Mouse (Mus musculus): ENCODE measurements around the gene Nob1. TPM values are rescaled to one million over a fixed set of nuclear protein-coding genes. Genes with fewer than 3 reads are reported as not detected.

Nob1 gene
- polyA plus RNA-seq, 1 experiment: 11.7 TPM

GRCm38 (mm10) chr8:107462423-107462822, 37.6 kb upstream of the Nob1 start:
- Histone ChIP-seq H3K27ac (ENCODE audit: insufficient read depth, low read depth, low read length) (peak overlapping the region; percentile 28; the same call in 1 of the 2 replicates), H3K4me3 (ENCODE audit: low read depth, low read length) (no peak overlapping the region), H3K4me1 (ENCODE audit: control insufficient read depth, insufficient read depth, insufficient read length, low read length) (peaks cover 7% of the 10 kb centered on the region), H3K36me3 (ENCODE audit: control insufficient read depth, insufficient read depth, low read length) (peaks cover 53% of the 10 kb centered on the region), H3K27me3 (ENCODE audit: control insufficient read depth, insufficient read depth, low read length) (no peaks in the 10 kb centered on the region)
- no peak for TF ChIP-seq CTCF (IDR thresholded peaks at IDR 0.05; ENCODE audit: extremely low read depth, insufficient read length, insufficient replicate concordance, low read depth, low read length)
- 27% methylated on average over 5 of the region's 5 CpGs for WGBS

- no peak overlapping the region for H3K27ac ChIP-seq (ENCODE audit: insufficient read depth, low read depth, low read length)
- TF ChIP-seq CTCF (IDR thresholded peaks at IDR 0.05; ENCODE audit: extremely low read depth, insufficient read length, insufficient replicate concordance, low read depth, low read length): no peak
- no peak for TF ChIP-seq POLR2A (IDR thresholded peaks at IDR 0.05; ENCODE audit: low read depth, low read length)
- H3K4me1 ChIP-seq (ENCODE audit: control insufficient read depth, insufficient read depth, insufficient read length, low read length): peaks cover 7% of the 10 kb centered on the region
- 91% methylated on average over 6 of the region's 6 CpGs for WGBS
- H3K36me3 ChIP-seq (ENCODE audit: control insufficient read depth, insufficient read depth, low read length): peaks cover 44% of the 10 kb centered on the region
- no peaks in the 10 kb centered on the region for H3K27me3 ChIP-seq (ENCODE audit: control insufficient read depth, insufficient read depth, low read length)
- no peak overlapping the region for H3K4me3 ChIP-seq (ENCODE audit: low read depth, low read length)
Measured at GRCm38 (mm10) chr8:107458281-107458680, 33.4 kb upstream of the Nob1 start.

- no peak overlapping the region for H3K4me3 ChIP-seq (ENCODE audit: low read depth, low read length)
- TF ChIP-seq CTCF (IDR thresholded peaks at IDR 0.05; ENCODE audit: extremely low read depth, insufficient read length, insufficient replicate concordance, low read depth, low read length) (no peak), POLR2A (IDR thresholded peaks at IDR 0.05; ENCODE audit: low read depth, low read length) (no peak)
- peaks cover 40% of the 10 kb centered on the region for H3K36me3 ChIP-seq (ENCODE audit: control insufficient read depth, insufficient read depth, low read length)
- WGBS: 86% methylated on average over 4 of the region's 4 CpGs
- no peak overlapping the region for H3K27ac ChIP-seq (ENCODE audit: insufficient read depth, low read depth, low read length)
- no peaks in the 10 kb centered on the region for H3K27me3 ChIP-seq (ENCODE audit: control insufficient read depth, insufficient read depth, low read length)
- peaks cover 3% of the 10 kb centered on the region for H3K4me1 ChIP-seq (ENCODE audit: control insufficient read depth, insufficient read depth, insufficient read length, low read length)
Measured at GRCm38 (mm10) chr8:107457725-107458124, 32.9 kb upstream of the Nob1 start.

GRCm38 (mm10) chr8:107455268-107455667, 30.4 kb upstream of the Nob1 start:
- Histone ChIP-seq H3K27ac (ENCODE audit: insufficient read depth, low read depth, low read length) (no peak overlapping the region), H3K27me3 (ENCODE audit: control insufficient read depth, insufficient read depth, low read length) (no peaks in the 10 kb centered on the region), H3K4me1 (ENCODE audit: control insufficient read depth, insufficient read depth, insufficient read length, low read length) (no peaks in the 10 kb centered on the region), H3K4me3 (ENCODE audit: low read depth, low read length) (no peak overlapping the region), H3K36me3 (ENCODE audit: control insufficient read depth, insufficient read depth, low read length) (peaks cover 27% of the 10 kb centered on the region)
- WGBS: 8% methylated on average over 3 of the region's 3 CpGs
- TF ChIP-seq CTCF (IDR thresholded peaks at IDR 0.05; ENCODE audit: extremely low read depth, insufficient read length, insufficient replicate concordance, low read depth, low read length) (no peak), POLR2A (IDR thresholded peaks at IDR 0.05; ENCODE audit: low read depth, low read length) (no peak)

- peaks cover 15% of the 10 kb centered on the region for H3K36me3 ChIP-seq (ENCODE audit: control insufficient read depth, insufficient read depth, low read length)
- H3K27me3 ChIP-seq (ENCODE audit: control insufficient read depth, insufficient read depth, low read length): no peaks in the 10 kb centered on the region
- 96% methylated on average over 11 of the region's 11 CpGs for WGBS
- H3K4me1 ChIP-seq (ENCODE audit: control insufficient read depth, insufficient read depth, insufficient read length, low read length): peaks cover 12% of the 10 kb centered on the region; the same call in 1 of the 2 replicates
- no peak overlapping the region for H3K4me3 ChIP-seq (ENCODE audit: low read depth, low read length)
- no peak overlapping the region for H3K27ac ChIP-seq (ENCODE audit: insufficient read depth, low read depth, low read length)
- TF ChIP-seq CTCF (IDR thresholded peaks at IDR 0.05; ENCODE audit: extremely low read depth, insufficient read length, insufficient replicate concordance, low read depth, low read length) (no peak), POLR2A (IDR thresholded peaks at IDR 0.05; ENCODE audit: low read depth, low read length) (no peak)
Measured at GRCm38 (mm10) chr8:107453386-107453785, 28.5 kb upstream of the Nob1 start.

GRCm38 (mm10) chr8:107451414-107452066, 26.7 kb upstream of the Nob1 start:
- peaks cover 19% of the 10 kb centered on the region; the same call in 1 of the 2 replicates for H3K4me1 ChIP-seq (ENCODE audit: control insufficient read depth, insufficient read depth, insufficient read length, low read length)
- H3K27me3 ChIP-seq (ENCODE audit: control insufficient read depth, insufficient read depth, low read length): no peaks in the 10 kb centered on the region
- no peak overlapping the region for H3K27ac ChIP-seq (ENCODE audit: insufficient read depth, low read depth, low read length)
- 88% methylated on average over 13 of the region's 13 CpGs for WGBS
- peaks cover 4% of the 10 kb centered on the region; the same call in 1 of the 2 replicates for H3K36me3 ChIP-seq (ENCODE audit: control insufficient read depth, insufficient read depth, low read length)
- H3K4me3 ChIP-seq (ENCODE audit: low read depth, low read length): no peak overlapping the region
- TF ChIP-seq CTCF (IDR thresholded peaks at IDR 0.05; ENCODE audit: extremely low read depth, insufficient read length, insufficient replicate concordance, low read depth, low read length) (no peak), POLR2A (IDR thresholded peaks at IDR 0.05; ENCODE audit: low read depth, low read length) (no peak)

- H3K4me1 ChIP-seq (ENCODE audit: control insufficient read depth, insufficient read depth, insufficient read length, low read length): peaks cover 19% of the 10 kb centered on the region; the same call in 1 of the 2 replicates
- no peak overlapping the region for H3K4me3 ChIP-seq (ENCODE audit: low read depth, low read length)
- peak overlapping the region; percentile 75 for H3K27ac ChIP-seq (ENCODE audit: insufficient read depth, low read depth, low read length)
- TF ChIP-seq CTCF (IDR thresholded peaks at IDR 0.05; ENCODE audit: extremely low read depth, insufficient read length, insufficient replicate concordance, low read depth, low read length) (no peak), POLR2A (IDR thresholded peaks at IDR 0.05; ENCODE audit: low read depth, low read length) (no peak)
- H3K27me3 ChIP-seq (ENCODE audit: control insufficient read depth, insufficient read depth, low read length): no peaks in the 10 kb centered on the region
- WGBS: 54% methylated on average over 6 of the region's 6 CpGs
- peaks cover 4% of the 10 kb centered on the region; the same call in 1 of the 2 replicates for H3K36me3 ChIP-seq (ENCODE audit: control insufficient read depth, insufficient read depth, low read length)
Measured at GRCm38 (mm10) chr8:107449655-107450054, 24.8 kb upstream of the Nob1 start.
